Mouse (Mus musculus): ENCODE data around the gene S1pr4.
A peak's percentile ranks its signal among the peaks of the same experiment; 100 is the strongest.

The S1pr4 gene

GRCm38 (mm10) chr10:81466066-81466465 lies 33.9 kb downstream of the S1pr4 start:
- DNase-seq (ENCODE audit: low read depth, low spot score): no peak

GRCm38 (mm10) chr10:81465265-81465645 lies 34.7 kb downstream of the S1pr4 start:
- no peak for DNase-seq (ENCODE audit: low read depth, low spot score)

DNA sequence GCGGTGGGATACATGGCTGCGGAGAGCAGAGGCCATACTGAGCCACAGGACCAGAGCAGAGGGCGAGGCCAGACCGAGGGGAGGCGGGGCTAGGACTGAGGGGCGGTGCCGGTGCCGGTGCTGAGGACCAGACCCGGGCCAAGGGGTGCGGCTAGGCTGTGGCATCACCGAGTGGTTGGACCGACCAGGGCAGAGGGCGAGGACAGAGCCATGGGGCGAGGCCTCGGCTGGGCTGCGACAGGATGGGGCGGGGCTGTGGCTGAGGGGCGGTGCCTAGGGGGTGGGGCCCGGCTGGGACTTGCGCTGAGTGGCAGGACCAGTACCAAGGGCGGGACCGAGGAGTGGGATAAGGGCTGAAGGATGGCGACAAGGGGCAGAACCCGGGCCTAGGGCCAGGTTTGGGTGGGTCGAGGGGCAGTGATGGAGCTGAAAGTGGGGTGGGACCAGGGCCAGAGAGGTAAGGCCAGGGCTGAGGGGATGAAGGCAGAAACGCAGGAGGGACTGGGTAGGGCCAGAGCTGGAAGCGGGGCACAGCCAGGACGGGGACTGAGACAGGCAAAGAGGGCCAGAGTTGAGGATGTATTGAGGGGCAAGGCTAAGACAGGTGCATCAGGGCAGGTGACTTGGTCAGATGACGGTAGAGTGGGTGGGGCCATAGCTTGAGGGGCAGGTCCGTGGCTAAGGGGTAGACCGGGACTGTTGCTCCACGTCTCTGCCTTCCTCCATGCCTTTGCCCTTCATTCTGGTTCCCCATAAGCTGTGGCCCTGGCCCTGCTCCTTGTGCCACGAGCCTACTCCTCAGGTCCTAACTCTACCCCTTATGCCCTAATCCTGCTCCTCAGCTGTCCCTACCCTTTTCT lies 35.3 kb downstream of the S1pr4 start:
- peak; percentile 30 for DNase-seq (ENCODE audit: low read depth, low spot score)

- DNase-seq (ENCODE audit: low read depth, low spot score): no peak
These were observed 36.4 kb downstream of the S1pr4 start for GRCm38 (mm10) chr10:81463531-81463930.

- no peak for DNase-seq (ENCODE audit: low read depth, low spot score)
These were observed 37.0 kb downstream of the S1pr4 start for GRCm38 (mm10) chr10:81462917-81463316.

GRCm38 (mm10) chr10:81462415-81462804 lies 37.5 kb downstream of the S1pr4 start:
- no peak for DNase-seq (ENCODE audit: low read depth, low spot score)

- DNase-seq (ENCODE audit: low read depth, low spot score): no peak
These were observed 38.1 kb downstream of the S1pr4 start for GRCm38 (mm10) chr10:81461673-81462414.

GRCm38 (mm10) chr10:81460951-81461350 lies 39.0 kb downstream of the S1pr4 start:
- DNase-seq (ENCODE audit: low read depth, low spot score): no peak

GRCm38 (mm10) chr10:81460471-81460870 lies 39.5 kb downstream of the S1pr4 start:
- no peak for DNase-seq (ENCODE audit: low read depth, low spot score)

DNA sequence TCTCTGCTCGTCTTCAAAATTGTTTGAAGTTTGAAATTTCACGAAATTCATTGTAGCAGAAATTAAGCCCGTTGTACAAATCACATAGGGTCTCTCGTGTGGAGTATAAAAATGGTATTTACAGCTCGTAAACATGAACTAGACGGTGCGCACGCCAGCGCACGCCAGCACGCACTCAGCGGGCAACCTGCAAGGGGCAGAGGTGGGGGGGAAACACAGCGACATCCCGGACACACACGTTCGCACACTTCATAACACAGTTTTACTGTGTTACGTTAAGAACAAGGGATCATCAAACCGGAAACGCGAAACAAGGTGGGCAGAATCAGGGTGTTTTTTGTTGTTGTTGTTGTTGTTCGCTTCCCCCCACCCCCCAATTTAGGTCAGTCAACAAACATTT lies 40.5 kb downstream of the S1pr4 start:
- DNase-seq (ENCODE audit: low read depth, low spot score): no peak

DNA sequence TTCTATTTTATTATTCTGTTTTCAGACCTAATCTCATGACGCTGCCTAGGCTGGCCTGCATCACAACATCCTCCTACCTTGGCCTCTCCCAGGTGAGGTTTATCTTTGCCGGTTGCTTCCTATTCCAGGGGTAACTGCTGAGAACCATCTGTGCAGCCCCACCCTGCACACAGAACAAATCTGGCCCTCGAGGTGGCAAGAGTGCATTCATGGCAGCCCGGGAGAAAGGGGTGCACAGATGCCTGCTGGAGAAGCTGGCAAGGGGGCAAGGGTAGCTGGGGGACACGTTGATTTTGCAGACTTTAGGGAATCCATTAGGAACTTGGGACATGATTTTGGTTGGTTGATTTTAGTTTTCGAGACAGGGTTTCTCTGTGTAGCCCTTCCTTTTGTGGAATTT lies 41.7 kb downstream of the S1pr4 start:
- DNase-seq (ENCODE audit: low read depth, low spot score): no peak

GRCm38 (mm10) chr10:81457624-81458023 lies 42.3 kb downstream of the S1pr4 start:
- DNase-seq (ENCODE audit: low read depth, low spot score): no peak

DNA sequence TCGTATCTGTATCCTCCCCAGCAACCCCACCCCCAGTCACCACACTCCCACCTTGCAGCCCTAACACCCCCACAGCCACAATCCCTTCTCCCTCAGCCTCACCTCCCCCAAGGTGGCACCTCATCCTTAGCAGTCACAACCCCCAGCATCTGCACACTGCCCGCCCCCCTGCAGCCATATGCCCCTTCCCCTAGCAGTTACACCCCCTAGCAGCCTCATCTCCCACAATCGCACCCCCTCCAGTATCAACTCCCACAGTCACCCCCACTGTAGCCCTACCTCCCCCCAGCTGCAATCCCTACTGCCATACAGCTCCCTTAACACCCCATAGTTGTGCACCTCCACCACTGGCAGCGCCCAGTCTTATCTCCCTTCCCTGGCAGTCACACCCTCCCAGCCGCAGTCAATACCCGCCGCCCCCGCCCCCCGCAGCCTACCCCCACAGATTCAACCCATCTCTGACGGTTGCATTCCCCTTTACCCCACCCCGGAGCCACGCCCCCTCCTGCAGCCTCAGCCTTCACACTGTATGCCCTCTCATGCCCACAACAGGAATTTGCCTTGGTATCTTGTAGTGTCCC lies 42.9 kb downstream of the S1pr4 start:
- DNase-seq (ENCODE audit: low read depth, low spot score): no peak

DNA sequence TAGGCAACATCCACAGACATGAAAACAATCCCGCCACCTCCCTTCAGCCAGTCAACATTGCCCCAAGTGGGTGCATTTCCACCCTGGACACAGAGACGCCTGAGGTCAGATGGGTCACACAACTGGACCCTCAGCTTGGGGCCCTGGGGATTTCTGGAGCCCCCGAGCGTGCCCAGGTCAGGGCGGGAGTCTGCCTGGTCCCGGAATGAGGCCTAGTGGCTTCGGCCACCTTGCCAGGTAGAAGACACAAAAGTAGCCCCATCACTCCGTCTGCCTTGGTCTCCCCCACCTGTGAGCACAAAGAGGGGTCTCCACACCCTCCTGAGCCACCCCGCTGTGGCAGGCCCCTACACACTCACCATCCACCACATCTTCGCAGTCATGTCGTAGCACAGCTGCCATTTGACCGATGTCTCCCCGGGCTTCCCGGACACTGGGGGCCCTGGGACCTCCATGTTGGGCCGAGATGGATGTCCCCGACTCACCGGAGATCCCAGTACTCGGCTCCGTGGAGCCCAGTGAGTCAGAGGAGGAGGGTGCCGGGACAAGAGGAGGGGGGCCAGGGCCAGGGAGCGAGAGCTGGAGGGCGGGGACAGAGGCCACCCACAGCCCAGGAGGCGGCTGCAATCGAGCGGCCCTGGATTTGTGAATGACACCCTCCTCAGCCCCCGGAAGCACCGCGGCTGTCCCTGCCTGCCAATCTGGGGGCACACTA lies 44.6 kb downstream of the S1pr4 start, which contains the start of gene Nfic:
Nfic (minus strand) TSS at position 455 of the 715 bp plus-strand sequence.
- DNase-seq (ENCODE audit: low read depth, low spot score): no peak

DNA sequence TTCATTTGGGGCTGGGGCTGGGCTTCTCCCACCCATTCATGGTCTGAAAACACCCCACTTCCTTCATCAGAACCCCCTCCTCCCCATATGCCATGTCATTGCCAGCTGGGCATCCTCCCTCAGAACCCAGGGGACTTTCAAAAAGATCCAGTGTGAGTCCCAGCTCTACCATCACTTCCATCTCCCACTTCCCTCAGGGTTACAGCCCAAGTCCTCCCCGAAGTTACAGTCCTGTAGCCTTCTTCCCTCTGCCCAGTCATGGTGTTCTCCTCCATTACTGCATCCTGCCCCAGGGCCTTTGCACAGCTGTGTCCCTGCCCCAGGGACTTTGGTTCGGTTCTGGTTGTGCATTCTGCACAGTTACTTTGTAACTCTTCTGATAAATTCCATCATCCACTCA lies 45.8 kb downstream of the S1pr4 start:
- no peak for DNase-seq (ENCODE audit: low read depth, low spot score)

GRCm38 (mm10) chr10:81452947-81453288 lies 47.0 kb downstream of the S1pr4 start:
- DNase-seq (ENCODE audit: low read depth, low spot score): no peak

GRCm38 (mm10) chr10:81452237-81452946 lies 47.5 kb downstream of the S1pr4 start:
- no peak for DNase-seq (ENCODE audit: low read depth, low spot score)

- DNase-seq (ENCODE audit: low read depth, low spot score): no peak
These were observed 48.6 kb downstream of the S1pr4 start for GRCm38 (mm10) chr10:81451365-81451745.

DNA sequence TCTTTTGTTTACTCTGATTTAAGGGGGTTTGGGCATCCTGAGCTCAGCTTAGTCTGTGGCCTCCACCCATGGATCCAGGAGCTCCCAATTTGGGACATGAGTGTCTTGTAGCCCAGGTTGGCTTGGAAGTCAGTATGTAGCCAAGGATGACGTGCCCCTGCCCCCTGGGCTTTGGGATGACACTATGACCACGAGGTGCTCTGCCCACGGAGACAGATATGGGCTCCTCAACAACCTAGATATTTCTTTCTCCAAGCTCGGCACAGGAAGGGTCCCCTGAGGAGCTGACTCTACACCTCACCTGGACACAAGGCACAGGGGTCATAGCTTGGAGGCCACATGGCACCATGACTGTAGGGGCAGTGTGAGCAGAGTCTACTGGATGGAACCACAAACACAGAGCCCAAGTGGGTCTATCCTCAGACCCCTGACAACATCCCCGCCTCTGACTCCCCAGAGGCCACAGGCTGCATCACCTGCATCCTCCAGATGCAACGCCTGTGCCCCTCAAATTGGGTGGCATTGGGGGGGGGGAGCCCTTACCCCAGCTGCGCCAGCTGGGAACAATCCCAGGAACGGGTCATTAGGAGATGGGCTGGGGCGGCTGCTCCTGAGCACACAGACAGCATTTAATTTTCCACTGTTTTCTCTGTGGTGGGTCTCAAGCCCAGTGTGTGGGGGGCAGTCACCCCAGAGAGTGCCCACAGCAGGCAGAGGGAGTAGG lies 49.1 kb downstream of the S1pr4 start:
- DNase-seq (ENCODE audit: low read depth, low spot score): no peak

DNA sequence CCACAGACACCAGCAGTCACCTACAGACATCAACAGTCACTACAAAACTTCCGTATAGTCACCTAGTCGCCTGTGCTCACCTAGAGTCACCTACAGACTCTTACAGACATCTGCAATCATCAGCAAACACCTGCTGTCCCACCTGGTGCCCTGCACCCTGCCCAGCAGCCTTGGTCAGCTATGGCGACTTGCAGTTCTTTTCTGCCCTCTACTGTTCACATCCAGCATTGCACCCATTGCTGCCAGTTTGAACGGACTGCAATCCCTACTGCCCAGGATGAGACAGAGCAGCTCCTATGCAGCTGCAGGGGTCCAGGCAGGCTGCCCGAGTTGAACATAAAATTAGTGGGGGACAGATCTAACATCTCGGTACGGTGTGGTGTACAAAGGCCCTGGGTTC lies 49.8 kb downstream of the S1pr4 start:
- DNase-seq (ENCODE audit: low read depth, low spot score): peak; percentile 67
